Mouse (Mus musculus): ENCODE measurements at regions not wholly inside any gene's neighbourhood (a gene's known extent, or its start where the extent isn't known, plus 50 kb on each side); places are given as distances from the start of the nearest gene placed in this dataset.

DNA sequence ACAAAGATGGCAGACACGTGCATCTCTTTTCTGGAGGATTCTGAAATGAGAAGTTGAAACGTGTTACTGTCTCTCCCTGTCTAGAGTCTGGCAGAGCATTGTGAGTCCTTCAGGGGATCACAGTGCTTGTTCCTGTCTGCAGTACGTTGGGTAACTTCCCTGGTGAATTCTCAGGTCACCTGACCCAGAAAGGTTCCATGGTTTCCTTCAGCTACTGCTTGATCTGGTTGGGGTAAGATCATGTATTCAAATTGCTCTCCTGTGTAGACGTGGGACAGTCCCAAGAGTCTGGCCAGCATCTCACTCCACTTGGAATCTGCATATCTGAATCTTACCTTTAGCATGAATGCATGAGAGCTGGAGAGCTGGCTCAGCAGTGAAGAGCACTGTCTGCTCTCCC lies 350.0 kb downstream of the Gpat3 start:
- TF ChIP-seq CTCF (IDR thresholded peaks at IDR 0.05; ENCODE audit: extremely low read depth, insufficient read depth, low read length) (no peak), POLR2A (IDR thresholded peaks at IDR 0.05; ENCODE audit: extremely low read depth, insufficient read depth, low read length) (no peak)
